Mouse (Mus musculus) kidney, embryonic 15.5 days (tissue): ENCODE data around the gene Mpz. TPM values are rescaled to one million over a fixed set of nuclear protein-coding genes. Genes with fewer than 3 reads are reported as not detected.

ENCODE experiments used
- ATAC-seq: fragments of 200-750 bp; cut with Nextera tagmentation; replicated peaks from 2 replicates; pipeline ENCODE4 v1.8.0; 2017; ENCODE audit warnings: moderate TSS enrichment; ENCODE audit not compliant: low FRiP score
- H3K27ac ChIP-seq: fragments of 300-500 bp; sonication (generic); 2 replicates; pipeline ENCODE4 v1.5.1; 2015; ENCODE audit warnings: mild to moderate bottlenecking, inconsistent platforms
- H3K27me3 ChIP-seq: fragments of 300-500 bp; sonication (generic); 2 replicates; pipeline ENCODE4 v1.6.1; 2015; ENCODE audit warnings: inconsistent platforms
- H3K36me3 ChIP-seq: fragments of 300-500 bp; sonication (generic); 2 replicates; pipeline ENCODE4 v1.6.1; 2015; ENCODE audit warnings: inconsistent platforms
- H3K4me1 ChIP-seq: fragments of 300-500 bp; sonication (generic); 2 replicates; pipeline ENCODE4 v1.6.1; 2015; ENCODE audit warnings: inconsistent platforms
- H3K4me2 ChIP-seq: fragments of 300-500 bp; sonication (generic); 2 replicates; pipeline ENCODE4 v1.6.1; 2015; ENCODE audit warnings: moderate library complexity, mild to moderate bottlenecking, inconsistent platforms
- H3K4me3 ChIP-seq: fragments of 300-500 bp; sonication (generic); replicated peaks from 2 replicates; pipeline ENCODE4 v1.5.1; 2015; ENCODE audit warnings: mild to moderate bottlenecking, inconsistent platforms
- H3K9ac ChIP-seq: fragments of 300-500 bp; sonication (generic); 2 replicates; pipeline ENCODE4 v1.6.1; 2015; ENCODE audit warnings: mild to moderate bottlenecking, inconsistent platforms
- H3K9me3 ChIP-seq: fragments of 300-500 bp; sonication (generic); replicated peaks from 2 replicates; pipeline ENCODE4 v1.6.1; 2016; ENCODE audit warnings: inconsistent platforms
- WGBS: fragments of 180-500 bp; shearing (Covaris S2); methylation state at CpG from one replicate; pipeline ENCODE4 v1.1.7; 2015; ENCODE audit warnings: mixed read lengths; 5-methylcytosine and 5-hydroxymethylcytosine counted together
- polyA plus RNA-seq: library from polyadenylated mRNA; unstranded; fragments of >200 nt; fragmentation: Nextera tagmentation; extraction: Ambion mirVana; gene quantifications from 2 replicates; pipeline ENCODE4 v1.2.1, GENCODE M21; 2015

Mpz gene
- 0.86 and 0.99 TPM in 2 replicates for polyA plus RNA-seq

DNA sequence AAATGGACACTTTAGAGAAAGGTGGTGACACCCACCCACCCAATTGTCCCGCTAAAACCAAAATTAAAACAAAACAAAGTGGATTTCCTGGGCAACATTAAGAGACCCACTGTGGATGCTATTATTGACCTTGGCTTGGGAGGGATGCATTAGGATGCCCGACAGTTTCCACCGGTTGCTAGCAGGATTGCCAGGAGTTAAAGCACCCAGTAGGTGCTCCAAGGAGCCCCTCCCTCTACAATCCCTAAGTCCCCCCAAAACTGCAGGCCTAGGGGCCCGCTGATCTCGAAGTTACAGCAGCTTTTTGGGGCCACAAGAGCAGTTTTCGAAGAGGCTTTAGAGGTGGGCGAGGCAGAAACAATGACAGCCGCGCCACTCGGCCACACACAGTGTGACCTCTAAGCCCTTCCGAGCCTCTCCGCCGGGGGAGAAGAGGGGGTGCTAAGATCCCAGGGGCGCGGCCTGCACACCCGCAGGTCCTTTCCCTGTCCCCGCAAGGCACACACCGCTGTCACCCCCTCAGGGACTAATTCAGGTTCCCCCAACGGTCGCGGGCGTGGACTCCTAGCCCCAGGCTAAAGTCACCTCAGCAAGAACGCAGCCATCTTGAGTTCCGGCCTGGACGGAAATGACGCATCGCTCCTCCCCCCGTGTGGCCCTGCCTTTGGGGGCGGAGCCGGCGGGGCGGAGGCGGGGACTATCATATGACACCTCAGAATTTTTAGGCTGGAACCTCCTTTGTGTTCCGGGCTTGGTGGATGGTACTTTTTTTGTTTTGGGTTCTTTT, at the start of gene Mpz, which contains the start of gene Sdhc:
Gene Mpz, plus strand, starts transcription at position 738 of the 787 bp plus-strand sequence.
Gene Sdhc, minus strand, starts transcription at position 630 of the 787 bp plus-strand sequence.
- ATAC-seq, result peak; percentile 95
- Histone ChIP-seq H3K4me3 (peak within 1 kb of the TSS; percentile 83), H3K4me2 (peak within 1 kb of the TSS; percentile 78), H3K27ac (peak within 1 kb of the TSS; percentile 89), H3K36me3 (peaks cover 5% of the 10 kb centered on the region; the same call in 1 of the 2 replicates), H3K4me1 (peaks cover 18% of the 10 kb centered on the region), H3K9ac (peak within 1 kb of the TSS; percentile 89), H3K9me3 (no peaks in the 10 kb centered on the region), H3K27me3 (0 out of 2 replicates have a peak, but pooled peaks cover 2% of the 10 kb centered on the region)
- WGBS, result 1% methylated on average over 34 of the region's 34 CpGs

DNA sequence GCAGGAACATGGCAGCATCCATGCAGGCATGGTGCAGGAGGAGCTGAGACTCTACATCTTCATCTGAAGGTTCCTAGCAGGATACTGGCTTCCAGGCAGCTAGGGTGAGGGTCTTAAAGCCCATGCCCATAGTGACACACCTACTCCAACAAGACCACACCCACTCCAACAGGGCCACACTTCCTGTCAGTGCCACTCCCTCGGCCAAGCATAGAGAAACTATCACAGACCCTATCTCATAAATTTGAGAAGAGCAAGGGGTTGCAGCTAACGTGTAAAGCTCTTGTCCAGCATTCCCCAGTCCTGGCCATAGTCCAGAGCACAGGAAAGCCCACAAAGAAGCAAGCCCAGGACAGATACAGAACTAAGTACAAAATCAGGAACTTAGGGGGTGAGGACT, 49.5 kb upstream of the Mpz start:
- H3K4me2 ChIP-seq, result no peak overlapping the region
- no peak overlapping the region for H3K4me3 ChIP-seq
- H3K36me3 ChIP-seq, result no peaks in the 10 kb centered on the region
- peaks cover 24% of the 10 kb centered on the region for H3K4me1 ChIP-seq
- H3K9ac ChIP-seq, result no peak overlapping the region
- no peak for ATAC-seq
- no peaks in the 10 kb centered on the region for H3K9me3 ChIP-seq
- no peak overlapping the region for H3K27ac ChIP-seq
- 31% methylated on average over 2 of the region's 2 CpGs for WGBS
- H3K27me3 ChIP-seq, result no peaks in the 10 kb centered on the region

DNA sequence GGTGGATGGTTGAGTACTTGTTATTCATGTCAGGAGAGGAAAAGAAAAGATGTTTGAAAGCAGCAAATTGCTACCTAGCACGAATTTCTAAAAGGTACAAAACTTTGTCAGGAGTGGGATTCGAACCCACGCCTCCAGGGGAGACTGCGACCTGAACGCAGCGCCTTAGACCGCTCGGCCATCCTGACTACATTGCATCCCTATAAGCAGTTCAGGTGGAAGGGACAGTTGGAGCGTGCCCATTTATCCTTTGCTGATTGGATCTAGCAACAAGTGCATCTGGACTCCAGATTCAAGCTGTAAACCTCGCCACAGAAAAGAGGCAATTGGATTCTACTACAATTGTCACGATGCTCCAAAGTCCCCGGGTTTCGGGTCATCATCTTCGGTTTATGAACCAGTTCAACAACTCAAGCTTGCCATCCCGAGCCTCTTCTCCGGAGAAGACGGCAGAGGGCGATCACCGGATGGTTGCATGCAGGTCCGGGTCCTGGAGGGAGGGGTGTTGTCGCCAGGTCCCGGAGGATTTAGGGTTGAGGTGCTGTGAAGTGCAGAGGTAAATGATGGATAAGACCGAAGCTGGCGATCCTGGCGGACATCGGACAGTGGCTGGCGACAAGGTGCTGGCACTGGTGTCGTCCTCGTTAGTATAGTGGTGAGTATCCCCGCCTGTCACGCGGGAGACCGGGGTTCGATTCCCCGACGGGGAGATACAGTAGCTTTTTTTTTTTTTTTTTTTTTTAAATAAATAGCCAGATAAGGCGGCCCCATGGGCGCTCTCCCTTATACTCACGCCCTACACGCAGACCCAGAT, 48.6 kb upstream of the Mpz start:
- WGBS, result under 1% methylated on average over 40 of the region's 40 CpGs

DNA sequence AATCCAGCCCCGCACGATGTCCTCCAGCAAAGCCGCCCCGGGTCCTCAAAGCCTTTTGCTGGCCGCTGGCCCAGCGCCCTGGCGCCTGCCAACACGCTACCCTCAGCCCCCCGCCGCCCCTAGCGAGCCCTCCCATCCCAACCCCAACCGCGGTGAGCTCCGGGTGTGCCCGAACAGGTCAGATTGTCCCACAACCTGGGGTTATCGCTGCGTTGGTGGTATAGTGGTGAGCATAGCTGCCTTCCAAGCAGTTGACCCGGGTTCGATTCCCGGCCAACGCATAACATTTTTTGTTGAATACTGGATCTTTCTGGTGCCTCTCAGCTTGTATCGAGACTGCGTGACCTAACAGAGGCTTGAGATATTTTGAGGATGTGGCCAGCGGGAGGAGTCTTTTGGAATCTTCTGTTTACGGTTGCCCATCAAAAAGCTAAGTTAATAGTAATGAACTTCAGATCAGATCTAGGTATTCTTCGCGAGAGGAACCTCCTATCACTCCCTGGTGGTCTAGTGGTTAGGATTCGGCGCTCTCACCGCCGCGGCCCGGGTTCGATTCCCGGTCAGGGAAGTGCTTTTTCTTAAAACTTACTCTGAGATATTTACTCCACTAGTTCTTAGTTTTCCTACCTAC, 47.8 kb upstream of the Mpz start:
- Histone ChIP-seq H3K9me3 (no peaks in the 10 kb centered on the region), H3K4me2 (peak overlapping the region; percentile 75), H3K27ac (peak overlapping the region; percentile 88), H3K27me3 (no peaks in the 10 kb centered on the region), H3K4me1 (peaks cover 10% of the 10 kb centered on the region), H3K36me3 (no peaks in the 10 kb centered on the region), H3K9ac (peak overlapping the region; percentile 61), H3K4me3 (peak overlapping the region; percentile 75)
- under 1% methylated on average over 35 of the region's 35 CpGs for WGBS
- ATAC-seq, result peak; percentile 94

More for the DNA sequence above, 48.6 kb upstream of the Mpz start:
- ATAC-seq, result peak; percentile 89
- Histone ChIP-seq H3K4me3 (peak overlapping the region; percentile 75), H3K27ac (peak overlapping the region; percentile 88), H3K9ac (peak overlapping the region; percentile 61), H3K9me3 (no peaks in the 10 kb centered on the region), H3K4me1 (peaks cover 15% of the 10 kb centered on the region), H3K36me3 (no peaks in the 10 kb centered on the region), H3K4me2 (peak overlapping the region; percentile 75), H3K27me3 (no peaks in the 10 kb centered on the region)

DNA sequence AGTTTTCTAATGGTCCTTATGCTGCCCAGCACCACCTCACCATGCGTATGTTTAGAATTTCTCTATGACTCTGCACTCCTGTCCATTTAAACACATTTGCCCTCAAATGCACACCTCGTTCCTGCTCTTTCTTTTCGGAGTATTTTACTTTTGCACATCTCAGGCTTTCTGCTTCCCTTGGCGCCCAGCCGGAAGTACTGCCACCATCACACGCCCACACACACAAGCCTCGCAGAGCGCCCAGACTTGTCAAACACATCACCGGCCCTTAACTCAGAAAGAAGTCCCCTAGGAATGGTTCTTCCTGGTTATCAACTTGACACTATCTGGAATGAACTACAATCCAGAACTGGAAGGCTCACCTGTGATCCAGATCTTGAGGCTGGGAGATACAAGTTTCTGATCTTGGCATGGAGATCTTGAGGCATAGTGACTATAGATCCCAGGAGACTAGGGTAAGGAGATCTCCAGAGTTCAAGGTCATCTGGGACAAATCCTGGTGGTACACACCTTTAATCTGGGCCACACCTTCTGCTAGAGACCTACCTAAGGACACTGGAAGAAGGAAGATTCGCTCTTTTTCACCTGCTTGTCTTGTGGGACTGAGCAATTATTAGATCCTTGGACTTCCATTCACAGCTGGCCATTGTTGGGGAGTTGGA, 47.2 kb upstream of the Mpz start:
- H3K36me3 ChIP-seq, result no peaks in the 10 kb centered on the region
- H3K4me3 ChIP-seq, result peak overlapping the region; percentile 75
- H3K27me3 ChIP-seq, result no peaks in the 10 kb centered on the region
- H3K4me2 ChIP-seq, result peak overlapping the region; percentile 75
- ATAC-seq, result peak; percentile 3; the same call in 1 of the 2 replicates
- H3K27ac ChIP-seq, result 0 out of 2 replicates have a peak overlapping the region, but pooled peaks have one; percentile 4
- peaks cover 10% of the 10 kb centered on the region for H3K4me1 ChIP-seq
- no peak overlapping the region for H3K9ac ChIP-seq
- no peaks in the 10 kb centered on the region for H3K9me3 ChIP-seq
- 9% methylated on average over 10 of the region's 10 CpGs for WGBS

DNA sequence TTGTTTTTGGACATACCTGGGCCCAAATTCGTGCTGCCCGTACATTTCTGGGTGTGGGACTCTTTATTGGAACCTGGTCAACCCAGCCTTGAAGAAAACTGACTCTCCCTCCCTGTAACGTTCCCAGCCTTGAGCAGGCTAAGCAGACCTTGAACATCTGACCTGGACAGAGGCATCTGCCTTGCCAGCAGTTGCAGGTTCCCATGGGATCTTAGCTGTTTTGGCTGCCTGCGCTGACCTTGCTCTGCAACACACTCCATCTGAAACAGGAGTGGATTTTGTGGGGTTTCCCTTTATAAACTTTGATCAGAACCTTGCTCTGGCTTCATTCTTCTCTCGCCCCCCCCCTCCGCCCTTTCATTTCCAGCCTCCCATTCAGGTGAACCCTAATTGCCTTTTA, 45.3 kb upstream of the Mpz start:
- Histone ChIP-seq H3K4me1 (peaks cover 17% of the 10 kb centered on the region), H3K4me2 (no peak overlapping the region), H3K27me3 (no peaks in the 10 kb centered on the region), H3K4me3 (no peak overlapping the region), H3K27ac (no peak overlapping the region), H3K36me3 (no peaks in the 10 kb centered on the region), H3K9me3 (no peaks in the 10 kb centered on the region), H3K9ac (no peak overlapping the region)
- WGBS, result 69% methylated on average over 6 of the region's 6 CpGs
- ATAC-seq, result no peak

DNA sequence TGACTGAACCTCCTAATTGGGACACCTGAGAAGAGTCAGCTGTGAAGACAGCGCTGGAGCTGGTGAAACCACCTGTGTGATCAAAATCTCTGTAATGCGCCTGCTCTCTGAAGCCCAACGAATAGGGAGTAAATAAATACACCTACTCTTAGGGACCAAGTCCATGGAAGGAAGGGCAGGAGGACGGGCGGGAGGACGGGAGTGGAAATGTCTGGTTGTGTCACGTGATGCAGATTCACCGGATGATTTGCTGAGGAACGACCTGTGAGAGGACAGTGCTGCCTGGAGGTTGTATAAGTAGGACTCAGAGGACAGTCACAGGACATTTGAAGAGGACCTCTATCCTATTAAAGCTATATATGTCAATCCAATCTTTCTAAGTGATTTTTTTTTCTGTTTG, 40.9 kb upstream of the Mpz start:
- ATAC-seq, result no peak
- no peak overlapping the region for H3K4me2 ChIP-seq
- 41% methylated on average over 9 of the region's 9 CpGs for WGBS

DNA sequence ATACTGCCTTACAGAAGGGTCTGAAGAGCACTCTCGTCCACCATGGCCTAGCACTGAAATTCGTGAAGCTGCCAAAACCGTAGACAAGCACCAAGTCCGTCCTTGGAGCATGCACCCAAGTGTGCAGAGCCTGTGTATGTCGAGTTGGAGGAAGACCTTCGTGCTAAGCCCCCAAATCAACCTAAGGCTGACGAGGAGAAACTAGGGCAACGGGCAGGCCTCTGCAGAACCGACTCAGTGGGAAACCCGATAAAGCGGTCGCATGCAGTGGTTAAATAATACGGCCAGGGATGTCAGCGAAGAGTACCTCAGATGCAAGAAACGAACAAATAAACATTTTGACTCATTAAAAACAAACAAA, 39.9 kb upstream of the Mpz start:
- peak; percentile 31; the same call in 1 of the 2 replicates for ATAC-seq
- Histone ChIP-seq H3K27ac (peak overlapping the region; percentile 88), H3K4me3 (peak overlapping the region; percentile 61), H3K9me3 (no peaks in the 10 kb centered on the region), H3K4me2 (peak overlapping the region; percentile 68), H3K4me1 (peaks cover 23% of the 10 kb centered on the region; the same call in 1 of the 2 replicates), H3K27me3 (no peaks in the 10 kb centered on the region), H3K36me3 (no peaks in the 10 kb centered on the region), H3K9ac (peak overlapping the region; percentile 40; the same call in 1 of the 2 replicates)
- 11% methylated on average over 15 of the region's 15 CpGs for WGBS

More for the DNA sequence above, 40.9 kb upstream of the Mpz start:
- Histone ChIP-seq H3K9ac (no peak overlapping the region), H3K27ac (no peak overlapping the region), H3K27me3 (no peaks in the 10 kb centered on the region), H3K36me3 (no peaks in the 10 kb centered on the region), H3K9me3 (no peaks in the 10 kb centered on the region), H3K4me3 (no peak overlapping the region), H3K4me1 (peaks cover 23% of the 10 kb centered on the region; the same call in 1 of the 2 replicates)

DNA sequence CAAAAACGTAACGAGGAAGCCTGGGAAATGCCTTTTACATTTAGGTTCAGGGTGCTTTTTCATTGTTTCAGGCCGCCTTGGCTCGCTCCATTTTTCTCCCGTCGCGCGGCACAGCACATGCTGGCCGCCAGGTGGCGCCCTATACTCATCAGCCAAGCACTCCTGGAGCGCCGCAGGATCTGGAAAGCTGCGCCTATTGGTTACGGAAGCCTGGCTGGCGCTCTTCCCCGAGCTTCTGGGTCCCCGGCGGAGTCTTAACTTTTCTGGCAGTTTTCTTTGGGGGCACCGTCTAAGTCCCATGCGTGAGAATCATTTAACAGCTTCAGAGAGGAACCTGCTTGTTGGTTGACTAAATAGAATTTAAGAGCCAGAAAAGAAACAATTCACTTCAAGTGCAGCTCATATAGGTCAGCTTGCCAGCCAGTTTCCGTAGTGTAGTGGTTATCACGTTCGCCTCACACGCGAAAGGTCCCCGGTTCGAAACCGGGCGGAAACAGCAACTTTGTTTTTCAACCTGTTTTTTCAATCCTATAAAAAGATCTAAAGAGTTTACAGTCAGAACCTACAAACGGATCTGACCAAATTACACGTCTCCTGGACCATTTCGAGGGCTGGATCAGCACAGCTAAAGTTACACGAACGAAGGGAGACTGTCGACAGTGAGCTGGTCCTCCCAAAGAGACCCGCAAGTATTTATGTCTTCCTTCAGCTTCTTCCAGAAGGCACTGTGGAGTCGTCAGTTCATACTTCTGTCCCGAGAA, 39.3 kb upstream of the Mpz start:
- H3K4me2 ChIP-seq, result peak overlapping the region; percentile 68
- peak; percentile 92 for ATAC-seq
- WGBS, result under 1% methylated on average over 38 of the region's 38 CpGs
- peaks cover 23% of the 10 kb centered on the region; the same call in 1 of the 2 replicates for H3K4me1 ChIP-seq
- peak overlapping the region; percentile 88 for H3K27ac ChIP-seq
- peak overlapping the region; percentile 41 for H3K9ac ChIP-seq
- no peaks in the 10 kb centered on the region for H3K27me3 ChIP-seq
- H3K4me3 ChIP-seq, result peak overlapping the region; percentile 61
- no peaks in the 10 kb centered on the region for H3K9me3 ChIP-seq
- no peaks in the 10 kb centered on the region for H3K36me3 ChIP-seq

DNA sequence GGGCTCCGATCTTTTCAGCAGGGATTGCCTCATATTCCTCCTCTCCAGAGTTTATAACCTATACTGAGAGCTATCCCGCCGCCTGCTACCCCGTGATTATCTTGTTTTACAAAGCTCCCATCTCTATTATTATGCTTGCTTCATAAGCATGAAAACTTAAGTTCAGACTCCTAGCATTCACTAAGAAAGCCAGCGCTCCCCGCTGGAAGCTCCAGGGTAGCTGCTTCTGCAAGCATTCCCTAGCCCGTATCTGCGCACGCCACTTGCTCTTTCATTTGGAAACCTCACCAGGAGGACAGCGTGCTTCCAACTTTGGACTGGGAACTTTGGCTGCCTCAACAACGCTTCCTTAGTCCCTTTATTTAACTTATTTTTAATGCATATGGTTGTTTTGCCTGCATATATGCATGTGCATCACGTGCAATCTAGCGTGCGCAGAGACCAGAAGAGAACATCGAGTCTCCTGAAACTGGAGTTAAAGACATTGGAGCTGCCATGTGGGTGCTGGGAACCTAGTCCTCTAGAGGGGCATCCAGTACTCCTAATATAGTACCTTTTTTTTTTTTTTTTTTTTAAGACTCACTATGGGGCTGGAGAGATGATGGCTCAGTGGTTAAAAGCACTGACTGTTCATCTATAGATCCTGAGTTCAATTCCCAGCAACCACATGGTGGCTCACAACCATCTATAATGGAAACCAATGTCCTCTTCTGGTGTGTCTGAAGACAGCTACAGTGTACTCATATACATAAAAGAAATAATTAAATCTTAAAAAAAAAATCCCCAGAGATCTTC, 38.5 kb upstream of the Mpz start:
- Histone ChIP-seq H3K9ac (peak overlapping the region; percentile 41), H3K4me1 (peaks cover 23% of the 10 kb centered on the region; the same call in 1 of the 2 replicates), H3K9me3 (no peaks in the 10 kb centered on the region), H3K27ac (peak overlapping the region; percentile 88), H3K36me3 (no peaks in the 10 kb centered on the region), H3K4me2 (peak overlapping the region; percentile 68), H3K4me3 (peak overlapping the region; percentile 61), H3K27me3 (no peaks in the 10 kb centered on the region)
- ATAC-seq, result no peak; the same call in 1 of the 2 replicates
- 3% methylated on average over 15 of the region's 15 CpGs for WGBS
